Mouse (Mus musculus): Measurements from ENCODE around the gene Fancd2os. TPM values are rescaled to one million over a fixed set of nuclear protein-coding genes. Genes with fewer than 3 reads are reported as not detected.
A peak's percentile ranks its signal among the peaks of the same experiment; 100 is the strongest.

Gene Fancd2os
- total RNA-seq, 2 experiments from 2014 or later: 0.28 to 0.50 TPM

DNA sequence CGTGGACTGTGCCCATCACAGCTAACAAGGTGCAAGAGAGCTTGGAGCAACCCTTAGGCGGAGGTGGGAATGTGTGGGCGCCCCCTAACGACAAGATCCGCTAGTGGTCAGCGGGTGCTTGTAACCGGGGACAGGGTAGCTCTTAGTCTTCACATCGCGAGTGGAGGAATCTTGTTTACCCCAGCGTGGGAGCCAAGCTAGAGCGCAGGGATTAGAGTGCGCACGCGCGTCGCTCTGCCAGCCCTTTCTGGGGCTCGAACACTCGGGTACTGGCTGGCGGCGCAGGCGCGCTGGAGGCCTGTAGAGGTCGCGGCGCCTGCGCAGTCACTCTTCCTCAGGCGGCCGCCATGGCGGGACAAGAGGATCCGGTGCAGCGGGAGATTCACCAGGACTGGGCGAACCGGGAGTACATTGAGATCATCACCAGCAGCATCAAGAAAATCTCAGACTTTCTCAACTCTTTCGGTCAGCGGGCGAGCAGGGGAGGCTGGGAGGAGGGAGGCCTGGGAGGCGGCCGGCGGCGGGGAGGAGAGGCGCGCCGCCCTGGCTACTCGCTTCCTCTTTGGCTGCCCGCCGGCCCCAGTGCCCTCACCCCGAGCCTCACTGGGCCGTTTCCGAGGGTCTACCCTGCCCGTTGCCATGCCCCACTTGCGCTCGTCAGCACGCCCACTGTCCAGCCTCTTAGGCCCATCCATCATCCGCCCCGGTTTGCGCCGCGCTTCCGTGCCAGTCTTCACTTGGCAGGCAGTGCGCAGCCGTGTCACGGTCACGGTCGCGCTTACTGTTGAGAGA, 4.1 kb upstream of the Fancd2os start, which contains the start of gene Brk1:
Gene Brk1, plus strand, starts transcription at position 341 of the 792 bp plus-strand sequence.
- peak; percentile 89 to 90 for DNase-seq

DNA sequence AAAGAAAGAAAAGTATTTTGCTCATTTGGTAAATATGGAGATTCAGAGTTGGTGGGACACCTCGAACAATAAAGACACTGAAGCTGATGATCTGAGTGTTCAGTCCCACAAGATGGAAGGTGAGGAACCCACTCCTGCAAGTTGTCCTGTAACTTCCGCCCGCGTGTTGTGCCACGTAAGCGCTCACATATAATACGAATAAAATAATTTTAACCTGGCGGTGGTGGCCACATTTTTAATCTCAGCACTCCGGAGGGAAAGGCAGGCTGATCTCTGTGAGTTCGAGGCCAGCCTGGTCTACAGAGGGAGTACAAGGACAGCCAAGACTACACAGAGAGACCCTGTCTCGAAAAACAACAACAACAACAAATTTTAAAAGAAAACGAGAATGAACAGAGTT, 3.5 kb upstream of the Fancd2os start:
- DNase-seq: peak in 1 of 2 experiments; percentile 25

DNA sequence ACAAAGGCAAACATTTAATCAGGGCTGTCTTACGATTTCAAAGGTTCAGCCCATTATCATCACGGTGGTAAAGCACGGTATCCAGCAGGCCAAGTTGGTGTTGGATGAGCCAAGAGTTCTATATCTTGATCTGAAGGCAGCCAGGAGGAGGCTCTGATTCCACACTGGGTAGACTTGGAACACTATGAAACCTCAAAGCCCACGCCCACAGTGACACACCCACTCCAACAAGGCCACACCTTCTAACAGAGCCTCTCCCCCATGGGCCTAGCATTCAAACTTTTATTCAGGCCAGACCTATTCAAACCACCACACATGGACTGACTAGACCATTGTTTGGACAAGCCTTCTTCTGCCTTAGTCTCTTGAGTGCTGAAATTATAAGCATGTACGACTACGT, 2.3 kb upstream of the Fancd2os start:
- DNase-seq: no peak

DNA sequence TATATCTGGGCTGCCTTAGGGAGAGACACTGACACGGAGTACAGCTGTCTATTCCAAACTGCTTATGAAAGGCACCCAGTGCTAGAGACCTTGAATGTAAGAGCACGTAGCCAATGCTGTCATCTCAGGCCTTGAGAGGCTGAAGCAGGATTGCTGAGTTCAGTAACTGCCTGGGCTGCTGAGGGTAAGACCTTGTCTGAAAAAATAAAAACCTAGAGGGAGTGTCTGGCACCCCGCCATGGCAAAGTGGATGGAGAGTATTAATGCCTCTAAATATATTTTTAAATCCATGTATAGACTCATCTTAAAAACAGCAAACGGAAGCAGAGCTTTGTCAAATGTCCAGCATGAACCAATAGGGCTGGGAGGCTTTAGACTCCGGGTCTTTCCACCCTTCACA, 682 bp downstream of the Fancd2os start:
- DNase-seq: no peak

DNA sequence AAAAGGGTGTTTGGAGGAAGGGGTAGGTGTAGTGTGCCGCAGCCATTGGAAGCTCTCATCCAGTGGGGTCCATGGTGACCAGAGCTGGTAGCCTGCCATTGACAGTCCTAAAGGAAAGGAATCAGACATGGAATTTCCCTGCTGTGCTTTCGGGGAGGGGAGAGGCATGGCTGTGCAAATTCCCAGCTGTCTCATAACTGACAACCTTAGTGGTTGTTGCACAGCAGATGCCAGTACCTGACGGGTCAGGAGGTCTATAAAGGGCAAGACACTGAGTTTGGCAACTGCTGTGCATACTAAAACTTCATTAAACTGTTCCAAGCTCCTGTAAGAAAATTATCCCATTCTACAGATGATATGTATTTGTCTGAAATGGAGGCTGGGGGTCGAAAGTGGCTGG, 2.6 kb downstream of the Fancd2os start:
- no peak for DNase-seq

DNA sequence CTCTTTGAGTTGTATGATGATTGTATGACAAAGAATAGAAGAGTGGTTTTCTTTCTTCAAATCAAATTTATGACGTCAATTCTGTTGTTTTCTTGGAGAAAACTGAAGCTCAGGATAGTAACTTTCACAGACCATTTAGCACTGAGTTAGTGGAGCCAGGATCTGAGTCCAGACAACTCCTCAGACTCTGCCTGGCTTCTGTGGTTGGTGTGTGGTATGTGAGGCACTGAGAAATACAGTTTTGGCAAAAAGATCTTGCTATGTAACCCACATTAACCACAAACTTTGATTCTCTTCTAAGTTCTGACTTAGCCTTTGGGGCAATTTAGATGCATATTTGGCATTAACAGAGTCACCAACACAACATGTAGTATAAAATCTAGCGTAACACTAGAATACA, 7.9 kb downstream of the Fancd2os start:
- DNase-seq: no peak

DNA sequence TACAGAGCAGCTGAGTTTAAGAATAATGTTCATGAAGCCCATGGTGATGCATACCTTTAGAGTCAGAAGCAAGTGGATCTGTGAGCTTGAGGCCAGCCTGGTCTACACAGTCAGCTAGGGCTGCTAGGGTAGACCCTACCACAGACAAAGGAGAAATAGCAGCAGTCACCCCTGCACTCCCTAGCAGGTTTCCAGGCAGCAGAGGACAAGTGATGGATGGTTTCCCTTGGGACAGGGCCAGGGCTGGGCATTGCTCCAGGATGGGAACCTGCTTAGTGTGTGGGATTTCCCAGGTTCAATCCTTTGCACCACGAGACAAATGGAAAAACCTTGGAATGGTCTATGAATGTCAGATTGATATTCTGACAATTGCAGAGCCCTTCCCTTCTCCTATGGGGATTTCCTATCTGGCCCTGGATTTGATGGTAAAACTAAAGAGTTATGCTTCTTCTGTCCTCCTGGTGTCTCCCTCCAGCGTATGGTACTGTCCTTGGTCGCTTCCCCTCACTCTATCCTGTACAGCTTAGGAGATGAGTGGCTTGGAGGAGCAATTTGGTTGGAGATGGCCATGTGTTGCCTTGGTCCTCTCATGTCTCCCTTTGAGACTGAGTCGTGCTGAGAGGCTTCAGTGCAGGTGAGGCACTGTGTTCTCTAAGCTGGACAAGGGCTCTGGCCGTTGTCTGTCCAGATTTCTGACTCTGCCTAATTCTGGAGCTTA, 13.9 kb downstream of the Fancd2os start:
- DNase-seq: no peak

DNA sequence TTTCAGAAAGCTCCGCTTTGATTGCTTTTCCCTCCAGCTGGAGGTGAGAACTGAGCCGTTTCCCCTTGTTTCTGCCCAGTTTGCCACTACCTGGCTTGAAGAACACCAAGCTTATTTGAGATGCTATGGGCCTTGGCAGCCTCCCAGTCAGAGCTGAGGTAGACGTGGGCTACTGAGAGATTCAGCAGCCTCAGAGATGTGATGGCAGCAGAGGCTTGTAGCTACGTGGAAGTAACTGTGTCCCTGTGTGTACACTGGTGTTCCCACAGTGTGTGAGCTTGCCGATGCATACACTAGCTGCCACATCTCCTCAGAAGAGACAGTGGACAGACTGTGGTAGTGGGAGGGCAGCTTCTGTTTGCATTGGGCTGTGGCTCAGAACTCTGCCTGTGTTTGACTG, 15.4 kb downstream of the Fancd2os start:
- no peak for DNase-seq

DNA sequence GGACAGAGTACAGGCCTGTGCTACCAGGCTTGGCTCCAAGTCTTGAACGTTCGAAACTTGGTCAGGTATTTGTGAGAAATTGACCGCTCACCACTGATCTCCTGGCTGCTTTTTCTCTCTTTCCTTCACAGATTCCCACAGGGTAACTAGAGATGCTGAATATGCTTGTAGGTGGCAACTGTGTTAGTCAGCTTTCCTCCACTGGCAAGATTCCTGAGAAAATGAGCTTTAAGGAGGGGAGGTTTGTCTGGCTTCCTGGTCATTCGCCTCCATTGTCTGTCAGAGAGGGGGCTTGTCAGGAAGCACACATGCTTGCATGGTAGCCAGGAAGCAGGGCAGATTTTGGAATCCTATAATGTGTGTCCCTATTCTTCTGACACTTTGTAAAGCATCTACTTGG, 17.5 kb downstream of the Fancd2os start:
- DNase-seq: no peak

DNA sequence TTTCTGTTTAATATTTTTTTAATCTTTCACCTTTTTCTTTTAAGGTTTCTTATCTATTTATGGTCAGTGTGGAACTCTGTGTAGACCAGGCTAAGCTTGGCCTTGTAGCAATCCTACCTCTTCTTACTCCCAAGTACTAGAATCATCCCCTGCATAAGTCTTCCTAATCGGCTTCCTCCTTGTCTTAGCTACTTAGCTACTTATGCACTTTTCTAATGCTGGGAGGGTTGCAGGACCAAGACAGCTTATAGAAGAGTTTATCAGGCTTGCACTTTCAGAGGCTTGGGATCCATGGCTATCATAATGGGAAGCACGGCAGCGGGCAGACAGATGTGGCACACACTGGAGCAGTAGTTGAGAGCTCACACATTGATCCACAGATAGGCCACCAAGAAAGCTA, 21.2 kb downstream of the Fancd2os start:
- no peak for DNase-seq

DNA sequence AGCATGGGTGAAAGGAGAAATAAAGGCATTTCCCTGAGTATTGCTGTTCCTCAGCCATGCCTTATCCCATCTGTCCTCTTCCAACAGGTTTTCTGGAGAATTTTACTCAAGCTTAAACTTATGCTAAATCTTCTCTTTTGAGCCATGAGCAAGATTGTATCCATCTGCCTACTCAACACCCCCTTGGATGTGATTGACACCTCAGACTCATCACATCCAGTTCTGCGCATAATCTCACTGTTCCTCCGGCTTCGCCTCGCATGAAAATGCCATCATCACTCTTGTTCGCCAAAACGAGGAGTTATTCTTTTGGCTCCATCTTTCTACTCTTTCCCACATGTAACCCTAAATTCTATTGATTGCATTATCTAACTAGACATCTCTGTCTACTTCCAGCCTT, 24.5 kb downstream of the Fancd2os start:
- peak in 1 of 2 experiments; percentile 26 for DNase-seq

DNA sequence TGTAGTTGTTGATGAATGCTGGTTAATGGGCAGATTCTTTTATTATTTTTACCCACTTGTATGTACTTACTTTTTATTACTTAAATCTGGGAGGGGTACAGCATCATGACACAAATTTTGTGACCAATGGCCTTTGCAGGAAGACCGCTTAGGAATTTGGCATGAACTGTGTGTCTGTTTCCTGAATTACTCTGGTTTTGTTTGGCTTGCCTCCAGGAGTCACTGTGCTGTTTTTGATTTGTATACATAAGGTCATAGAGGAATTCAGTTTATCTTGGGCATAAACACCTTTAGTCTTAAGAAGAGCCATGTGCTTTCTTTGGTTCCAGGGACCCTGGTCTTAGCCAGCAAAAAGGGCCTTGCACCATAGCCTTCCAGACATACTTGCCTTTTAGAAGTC, 36.0 kb downstream of the Fancd2os start:
- DNase-seq: no peak

DNA sequence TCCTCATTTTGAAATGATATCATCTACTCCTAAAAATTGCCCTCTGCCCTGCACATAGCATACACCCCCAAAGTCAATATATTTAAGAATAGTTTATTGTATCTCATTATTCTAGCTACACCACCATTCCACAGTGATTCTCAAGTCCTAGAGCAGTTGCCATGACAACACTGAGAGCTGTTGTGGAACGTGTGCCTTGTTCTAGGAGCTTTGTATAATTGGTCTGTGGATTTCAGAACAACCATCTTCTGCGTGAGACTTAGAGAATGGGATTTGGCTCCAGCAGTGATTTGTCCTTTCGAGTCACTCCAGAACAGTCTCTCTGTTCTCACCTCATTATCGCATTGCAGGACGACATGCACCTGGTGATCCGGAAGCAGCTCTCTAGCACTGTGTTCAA, 40.8 kb downstream of the Fancd2os start:
- DNase-seq: no peak

Other genes starting within 250 kb of the Fancd2os start
- gene Tada3, start 222.8 kb downstream of the Fancd2os start, total RNA-seq (2021): 10 to 100 TPM; 53.4 to 56.1 TPM
- 100 to 1,000 TPM; 296 to 329 TPM for gene Arpc4, start 222.6 kb downstream of the Fancd2os start, total RNA-seq (2021)
- gene Ttll3, start 211.5 kb downstream of the Fancd2os start, total RNA-seq (2021): 10 to 100 TPM; 17.8 to 19.3 TPM
- gene Rpusd3, start 181.4 kb downstream of the Fancd2os start, total RNA-seq (2021): 10 to 100 TPM; 31.1 to 32.4 TPM
- not detected for gene Cidec, start 165.0 kb downstream of the Fancd2os start, total RNA-seq (2021)
- 10 to 100 TPM; 43.4 to 50.6 TPM for gene Jagn1, start 158.1 kb downstream of the Fancd2os start, total RNA-seq (2021)
- gene Il17re, start 142.2 kb downstream of the Fancd2os start, total RNA-seq (2021): under 1 TPM; 0.25 to 0.27 TPM
- 1 to 10 TPM; 6.4 to 9.7 TPM for gene Il17rc, start 129.3 kb downstream of the Fancd2os start, total RNA-seq (2021)
- 100 to 1,000 TPM; 122 to 133 TPM for gene Creld1, start 117.4 kb downstream of the Fancd2os start, total RNA-seq (2021)
- gene Prrt3, start 98.8 kb downstream of the Fancd2os start, total RNA-seq (2021): 10 to 100 TPM; 52.8 to 54.1 TPM
- 10 to 100 TPM; 75.1 to 82.0 TPM for gene Emc3, start 69.1 kb downstream of the Fancd2os start, total RNA-seq (2021)
- gene Fancd2, start 69.0 kb downstream of the Fancd2os start, total RNA-seq (2021): 1 to 10 TPM; 1.9 to 2.5 TPM
- gene Brk1, start 4.1 kb upstream of the Fancd2os start, total RNA-seq (2021): 100 to 1,000 TPM; 224 to 232 TPM
- 10 to 100 TPM; 50.8 to 50.9 TPM for gene Vhl, start 23.2 kb upstream of the Fancd2os start, total RNA-seq (2021)
- gene Irak2, start 37.8 kb upstream of the Fancd2os start, total RNA-seq (2021): 10 to 100 TPM; 15.3 to 24.8 TPM
- gene Tatdn2, start 96.3 kb upstream of the Fancd2os start, total RNA-seq (2021): 10 to 100 TPM; 52.5 to 60.7 TPM
- not detected for gene Ghrl, start 119.2 kb upstream of the Fancd2os start, total RNA-seq (2021)
- 10 to 100 TPM; 70.8 to 74.3 TPM for gene Sec13, start 140.0 kb upstream of the Fancd2os start, total RNA-seq (2021)